Mouse (Mus musculus): ENCODE data around the gene Nr2c1. TPM values are rescaled to one million over a fixed set of nuclear protein-coding genes. Genes with fewer than 3 reads are reported as not detected.

The Nr2c1 gene
- polyA plus RNA-seq, 1 experiment from 2014 or later: 10.9 TPM

- Histone ChIP-seq H3K36me3 (ENCODE audit: control insufficient read depth, insufficient read depth, low read length) (peaks cover 21% of the 10 kb centered on the region), H3K27me3 (ENCODE audit: control insufficient read depth, insufficient read depth, low read length) (no peaks in the 10 kb centered on the region), H3K4me2 (ENCODE audit: low read depth, low read length, severe bottlenecking) (no peak overlapping the region), H3K27ac (ENCODE audit: low read depth, low read length) (no peak overlapping the region), H3K4me1 (replicated peaks; ENCODE audit: control insufficient read depth, insufficient read depth, low read length) (peaks cover 4% of the 10 kb centered on the region; the same call in 1 of the 2 replicates), H3K9ac (ENCODE audit: low read length) (no peak overlapping the region), H3K9me3 (ENCODE audit: control insufficient read depth, low read length) (no peaks in the 10 kb centered on the region), H3K4me3 (ENCODE audit: low read depth, low read length) (no peak overlapping the region)
- DNase-seq (ENCODE audit: low spot score) (no peak), ATAC-seq (replicated peaks; ENCODE audit: low FRiP score) (no peak)
- 83% methylated on average over 11 of the region's 11 CpGs for WGBS
These were observed 19.4 kb downstream of the Nr2c1 start for GRCm38 (mm10) chr10:94167051-94167750.

GRCm38 (mm10) chr10:94171440-94172130 lies 23.8 kb downstream of the Nr2c1 start:
- peaks cover 8% of the 10 kb centered on the region; the same call in 1 of the 2 replicates for H3K4me1 ChIP-seq (replicated peaks; ENCODE audit: control insufficient read depth, insufficient read depth, low read length)
- H3K4me2 ChIP-seq (ENCODE audit: low read depth, low read length, severe bottlenecking): 0 out of 2 replicates have a peak overlapping the region, but pooled peaks have one; percentile 20
- H3K9me3 ChIP-seq (ENCODE audit: control insufficient read depth, low read length): no peaks in the 10 kb centered on the region
- no peak overlapping the region for H3K9ac ChIP-seq (ENCODE audit: low read length)
- peaks cover 18% of the 10 kb centered on the region for H3K36me3 ChIP-seq (ENCODE audit: control insufficient read depth, insufficient read depth, low read length)
- H3K27ac ChIP-seq (ENCODE audit: low read depth, low read length): no peak overlapping the region
- ATAC-seq (replicated peaks; ENCODE audit: low FRiP score) (no peak), DNase-seq (ENCODE audit: low spot score) (no peak)
- H3K4me3 ChIP-seq (ENCODE audit: low read depth, low read length): no peak overlapping the region
- H3K27me3 ChIP-seq (ENCODE audit: control insufficient read depth, insufficient read depth, low read length): no peaks in the 10 kb centered on the region
- WGBS: 40% methylated on average over 12 of the region's 12 CpGs

DNA sequence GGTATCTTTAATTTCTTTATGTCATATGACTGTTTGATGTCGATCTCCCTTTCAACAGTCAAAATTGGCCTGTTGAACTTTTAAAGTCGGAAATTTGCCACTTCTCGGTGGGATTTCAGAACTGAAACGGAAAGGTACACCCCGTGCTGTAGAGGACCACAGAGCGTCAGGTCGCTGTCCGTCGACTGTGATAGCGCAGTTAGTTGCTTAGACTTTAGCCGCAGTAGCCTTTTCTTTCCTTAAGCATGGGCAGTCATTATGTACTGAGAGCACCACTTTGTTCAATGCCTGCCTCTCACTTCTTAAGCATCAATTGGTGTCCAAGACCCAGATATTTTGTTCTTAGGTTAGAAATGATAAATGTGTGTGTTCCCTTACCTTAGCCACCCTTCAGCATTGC lies 24.3 kb downstream of the Nr2c1 start:
- Histone ChIP-seq H3K27ac (ENCODE audit: low read depth, low read length) (no peak overlapping the region), H3K9ac (ENCODE audit: low read length) (no peak overlapping the region), H3K36me3 (ENCODE audit: control insufficient read depth, insufficient read depth, low read length) (peaks cover 17% of the 10 kb centered on the region), H3K4me2 (ENCODE audit: low read depth, low read length, severe bottlenecking) (0 out of 2 replicates have a peak overlapping the region, but pooled peaks have one; percentile 20), H3K4me1 (replicated peaks; ENCODE audit: control insufficient read depth, insufficient read depth, low read length) (peaks cover 8% of the 10 kb centered on the region; the same call in 1 of the 2 replicates), H3K9me3 (ENCODE audit: control insufficient read depth, low read length) (no peaks in the 10 kb centered on the region), H3K4me3 (ENCODE audit: low read depth, low read length) (no peak overlapping the region), H3K27me3 (ENCODE audit: control insufficient read depth, insufficient read depth, low read length) (no peaks in the 10 kb centered on the region)
- ATAC-seq (replicated peaks; ENCODE audit: low FRiP score): no peak
- WGBS: 50% methylated on average over 11 of the region's 11 CpGs
- no peak for DNase-seq (ENCODE audit: low spot score)

DNA sequence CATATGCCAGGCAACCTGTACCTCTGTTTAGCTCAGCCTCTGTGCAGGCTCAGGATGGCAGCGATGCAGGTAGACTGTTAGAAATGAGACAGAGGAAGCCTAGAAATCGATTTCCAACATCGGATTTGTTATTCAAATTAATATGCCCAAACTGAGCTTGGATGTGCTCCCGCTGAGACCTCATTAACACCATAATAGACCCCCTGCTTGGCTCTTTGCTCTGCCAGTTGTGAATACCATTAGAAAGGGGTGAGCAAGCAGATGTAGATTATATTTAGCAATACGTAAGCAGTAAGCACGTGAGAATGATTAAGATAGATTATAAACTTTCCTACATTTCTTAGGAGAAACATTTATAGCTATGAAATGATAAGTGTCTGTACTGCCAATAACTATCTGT lies 24.9 kb downstream of the Nr2c1 start:
- Histone ChIP-seq H3K36me3 (ENCODE audit: control insufficient read depth, insufficient read depth, low read length) (peaks cover 13% of the 10 kb centered on the region), H3K27ac (ENCODE audit: low read depth, low read length) (no peak overlapping the region), H3K9me3 (ENCODE audit: control insufficient read depth, low read length) (no peaks in the 10 kb centered on the region), H3K9ac (ENCODE audit: low read length) (no peak overlapping the region), H3K4me1 (replicated peaks; ENCODE audit: control insufficient read depth, insufficient read depth, low read length) (peaks cover 8% of the 10 kb centered on the region; the same call in 1 of the 2 replicates), H3K4me2 (ENCODE audit: low read depth, low read length, severe bottlenecking) (no peak overlapping the region), H3K27me3 (ENCODE audit: control insufficient read depth, insufficient read depth, low read length) (no peaks in the 10 kb centered on the region), H3K4me3 (ENCODE audit: low read depth, low read length) (no peak overlapping the region)
- DNase-seq (ENCODE audit: low spot score): no peak
- ATAC-seq (replicated peaks; ENCODE audit: low FRiP score): no peak; the same call in 1 of the 2 replicates
- WGBS: 30% methylated on average over 6 of the region's 6 CpGs

GRCm38 (mm10) chr10:94174652-94175051 lies 26.8 kb downstream of the Nr2c1 start:
- H3K4me2 ChIP-seq (ENCODE audit: low read depth, low read length, severe bottlenecking): no peak overlapping the region
- WGBS: 88% methylated on average over 7 of the region's 7 CpGs
- H3K9ac ChIP-seq (ENCODE audit: low read length): no peak overlapping the region
- DNase-seq (ENCODE audit: low spot score) (no peak), ATAC-seq (replicated peaks; ENCODE audit: low FRiP score) (no peak)
- H3K27ac ChIP-seq (ENCODE audit: low read depth, low read length): no peak overlapping the region
- H3K4me1 ChIP-seq (replicated peaks; ENCODE audit: control insufficient read depth, insufficient read depth, low read length): peaks cover 8% of the 10 kb centered on the region; the same call in 1 of the 2 replicates
- no peak overlapping the region for H3K4me3 ChIP-seq (ENCODE audit: low read depth, low read length)
- no peaks in the 10 kb centered on the region for H3K27me3 ChIP-seq (ENCODE audit: control insufficient read depth, insufficient read depth, low read length)
- H3K36me3 ChIP-seq (ENCODE audit: control insufficient read depth, insufficient read depth, low read length): peaks cover 6% of the 10 kb centered on the region
- H3K9me3 ChIP-seq (ENCODE audit: control insufficient read depth, low read length): no peaks in the 10 kb centered on the region

- no peak overlapping the region for H3K4me3 ChIP-seq (ENCODE audit: low read depth, low read length)
- ATAC-seq (replicated peaks; ENCODE audit: low FRiP score): no peak
- no peaks in the 10 kb centered on the region for H3K9me3 ChIP-seq (ENCODE audit: control insufficient read depth, low read length)
- no peak overlapping the region for H3K27ac ChIP-seq (ENCODE audit: low read depth, low read length)
- 34% methylated on average over 4 of the region's 4 CpGs for WGBS
- peaks cover 5% of the 10 kb centered on the region; the same call in 1 of the 2 replicates for H3K4me1 ChIP-seq (replicated peaks; ENCODE audit: control insufficient read depth, insufficient read depth, low read length)
- DNase-seq (ENCODE audit: low spot score): no peak
- no peak overlapping the region for H3K9ac ChIP-seq (ENCODE audit: low read length)
- no peaks in the 10 kb centered on the region for H3K36me3 ChIP-seq (ENCODE audit: control insufficient read depth, insufficient read depth, low read length)
- H3K27me3 ChIP-seq (ENCODE audit: control insufficient read depth, insufficient read depth, low read length): no peaks in the 10 kb centered on the region
- no peak overlapping the region for H3K4me2 ChIP-seq (ENCODE audit: low read depth, low read length, severe bottlenecking)
These were observed 35.4 kb downstream of the Nr2c1 start for GRCm38 (mm10) chr10:94183199-94183598.

DNA sequence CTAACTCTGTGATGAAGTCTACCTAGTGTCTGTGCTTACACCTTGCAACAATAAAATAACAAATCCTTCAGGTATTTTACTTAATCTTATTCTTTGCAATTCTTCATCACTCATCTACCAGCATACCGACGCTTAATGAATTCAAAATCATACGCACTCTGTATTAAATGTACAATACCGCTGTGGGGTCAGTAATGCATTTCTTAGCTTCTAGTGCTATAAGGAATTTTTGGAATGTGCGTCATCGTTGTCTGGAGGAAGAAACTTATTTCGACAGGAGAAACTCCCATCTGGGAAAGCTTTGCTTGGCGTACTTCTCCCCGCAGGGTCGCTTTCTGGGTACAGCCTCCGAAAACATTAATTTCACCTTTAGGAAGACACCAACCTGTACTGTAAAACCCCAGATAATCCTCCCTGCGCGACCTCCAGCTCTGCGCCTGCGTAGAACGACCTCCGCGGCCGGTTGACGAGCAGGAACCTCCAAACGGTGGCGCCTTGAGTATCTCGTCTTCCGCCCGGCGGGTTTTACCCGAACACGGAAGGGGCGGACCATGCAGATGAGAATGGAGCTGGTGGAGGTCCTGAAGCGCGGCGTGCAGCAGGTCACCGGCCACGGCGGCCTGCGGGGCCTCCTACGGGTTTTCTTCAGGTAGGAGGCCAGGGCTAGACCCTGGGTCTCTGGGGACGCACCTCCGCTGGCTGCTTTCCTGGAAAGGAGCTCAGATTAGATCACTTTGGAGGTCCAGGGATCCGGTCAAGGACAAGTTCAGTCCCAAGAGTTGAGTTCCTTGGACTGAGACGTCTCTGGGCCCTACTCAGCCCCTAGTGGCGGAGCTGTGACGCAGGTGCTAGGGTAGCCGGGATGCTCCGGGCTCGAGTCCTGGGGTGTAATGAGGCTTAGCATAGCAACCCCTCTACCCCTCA lies 50.9 kb downstream of the Nr2c1 start, which contains the start of gene Ndufa12:
TSS of gene Ndufa12 (plus strand) at position 239 of the 924 bp plus-strand sequence.
- peak within 1 kb of the TSS; percentile 63; the same call in 1 of the 2 replicates for H3K27ac ChIP-seq (ENCODE audit: low read depth, low read length)
- H3K4me1 ChIP-seq (replicated peaks; ENCODE audit: control insufficient read depth, insufficient read depth, low read length): peaks cover 3% of the 10 kb centered on the region; the same call in 1 of the 2 replicates
- peak within 1 kb of the TSS; percentile 78 for H3K4me2 ChIP-seq (ENCODE audit: low read depth, low read length, severe bottlenecking)
- H3K27me3 ChIP-seq (ENCODE audit: control insufficient read depth, insufficient read depth, low read length): no peaks in the 10 kb centered on the region
- H3K36me3 ChIP-seq (ENCODE audit: control insufficient read depth, insufficient read depth, low read length): peaks cover 4% of the 10 kb centered on the region; the same call in 1 of the 2 replicates
- under 1% methylated on average over 46 of the region's 46 CpGs for WGBS
- peak within 1 kb of the TSS; percentile 69 for H3K4me3 ChIP-seq (ENCODE audit: low read depth, low read length)
- ATAC-seq (replicated peaks; ENCODE audit: low FRiP score) (peak; percentile 95), DNase-seq (ENCODE audit: low spot score) (peak; percentile 94)
- no peaks in the 10 kb centered on the region for H3K9me3 ChIP-seq (ENCODE audit: control insufficient read depth, low read length)
- peak within 1 kb of the TSS; percentile 82 for H3K9ac ChIP-seq (ENCODE audit: low read length)

DNA sequence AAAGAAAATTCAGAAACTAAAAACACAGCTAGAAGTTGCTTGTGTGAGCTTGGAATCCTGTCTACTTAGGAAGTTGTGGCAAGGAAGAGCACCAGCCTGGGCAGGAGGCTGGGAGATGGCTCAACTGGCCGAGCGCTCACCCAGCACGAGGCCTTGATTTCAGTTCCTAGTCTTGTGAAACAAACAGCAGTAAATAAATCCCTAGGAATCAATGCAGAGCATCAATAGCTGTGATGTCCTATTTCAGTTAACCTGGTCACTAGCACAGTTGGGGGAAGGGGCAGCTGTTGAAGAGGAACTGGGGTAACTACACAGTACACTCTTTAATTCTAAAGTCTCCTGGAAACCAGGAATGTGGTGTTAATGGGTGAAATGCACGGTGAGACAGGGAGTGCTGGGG lies 57.1 kb downstream of the Nr2c1 start:
- Histone ChIP-seq H3K9me3 (ENCODE audit: control insufficient read depth, low read length) (no peaks in the 10 kb centered on the region), H3K4me1 (replicated peaks; ENCODE audit: control insufficient read depth, insufficient read depth, low read length) (no peaks in the 10 kb centered on the region), H3K27ac (ENCODE audit: low read depth, low read length) (no peak overlapping the region), H3K4me3 (ENCODE audit: low read depth, low read length) (no peak overlapping the region), H3K27me3 (ENCODE audit: control insufficient read depth, insufficient read depth, low read length) (no peaks in the 10 kb centered on the region), H3K4me2 (ENCODE audit: low read depth, low read length, severe bottlenecking) (no peak overlapping the region), H3K36me3 (ENCODE audit: control insufficient read depth, insufficient read depth, low read length) (peaks cover 14% of the 10 kb centered on the region; the same call in 1 of the 2 replicates), H3K9ac (ENCODE audit: low read length) (no peak overlapping the region)
- ATAC-seq (replicated peaks; ENCODE audit: low FRiP score) (no peak), DNase-seq (ENCODE audit: low spot score) (no peak)
- 87% methylated on average over 4 of the region's 4 CpGs for WGBS
